Mouse (Mus musculus) embryonic fibroblast, embryonic 13.5 days (primary cell): ENCODE results near the gene Trim59.

Experiments used
- CTCF ChIP-seq: IDR thresholded peaks from 2 replicates; pipeline ENCODE4 v1.5.1; 2011; ENCODE audit warnings: mild to moderate bottlenecking, control low read depth, low read length, moderate library complexity, borderline replicate concordance; ENCODE audit not compliant: insufficient read depth
- POLR2A ChIP-seq: IDR thresholded peaks from 2 replicates; pipeline ENCODE4 v1.6.1; 2011; ENCODE audit warnings: low read depth, mild to moderate bottlenecking, control low read depth, low read length, moderate library complexity

- TF ChIP-seq POLR2A (no peak), CTCF (no peak)
These were observed 7.3 kb upstream of the Trim59 start for GRCm38 (mm10) chr3:69051894-69052293.
